Mouse (Mus musculus) myocyte (in vitro differentiated cells): ENCODE measurements around the gene Cnfn. TPM values are rescaled to one million over a fixed set of nuclear protein-coding genes. Genes with fewer than 3 reads are reported as not detected.
A peak's percentile ranks its signal among the peaks of the same experiment; 100 is the strongest.

Source experiments
- H3K27me3 ChIP-seq: one replicate; pipeline ENCODE4 v1.6.1; 2011; ENCODE audit not compliant: control insufficient read depth, insufficient read depth, insufficient read length
- H3K36me3 ChIP-seq: one replicate; pipeline ENCODE4 v1.6.1; 2011; ENCODE audit not compliant: control insufficient read depth, insufficient read depth
- H3K4me2 ChIP-seq: one replicate; pipeline ENCODE4 v1.6.1; 2011; ENCODE audit warnings: low read depth, control low read depth
- H3K4me3 ChIP-seq: one replicate; pipeline ENCODE4 v1.5.1; 2011; ENCODE audit warnings: mild to moderate bottlenecking, control low read depth, moderate library complexity
- H3K79me2 ChIP-seq: one replicate; pipeline ENCODE4 v1.6.1; 2011; ENCODE audit not compliant: control insufficient read depth, insufficient read depth
- H3ac ChIP-seq: one replicate; pipeline ENCODE4 v1.6.1; 2011; ENCODE audit not compliant: control insufficient read depth, insufficient read length
- CEBPB ChIP-seq: IDR thresholded peaks from 2 replicates; pipeline ENCODE4 v1.6.1; 2011; ENCODE audit warnings: mild to moderate bottlenecking, moderate library complexity; ENCODE audit not compliant: poor library complexity, insufficient read depth, severe bottlenecking
- E2F4 ChIP-seq: IDR thresholded peaks from one replicate; pipeline ENCODE4 v1.6.1; 2011; ENCODE audit warnings: mild to moderate bottlenecking, control low read depth, moderate library complexity; ENCODE audit not compliant: insufficient read depth
- MAX ChIP-seq: IDR thresholded peaks from one replicate; pipeline ENCODE4 v1.6.1; 2011; ENCODE audit warnings: low read depth, mild to moderate bottlenecking, control low read depth
- MYOD1 ChIP-seq, 3 experiments: IDR thresholded peaks; one replicate each; pipeline ENCODE4 v1.6.1; 2011; ENCODE audit warnings: control low read depth in 2 of 3, low read depth in 2 of 3, mild to moderate bottlenecking in 2 of 3, moderate library complexity in 1 of 3; ENCODE audit not compliant: insufficient read length in 2 of 3, control insufficient read depth in 1 of 3
- MYOG ChIP-seq, 3 experiments: IDR thresholded peaks; one replicate each; pipeline ENCODE4 v1.6.1; 2011; ENCODE audit warnings: control low read depth in 2 of 3, low read depth in 2 of 3, mild to moderate bottlenecking in 2 of 3; ENCODE audit not compliant: insufficient read length in 2 of 3, control insufficient read depth in 1 of 3, insufficient read depth in 1 of 3
- POLR2A ChIP-seq: IDR thresholded peaks from one replicate; pipeline ENCODE4 v1.6.1; 2011; ENCODE audit warnings: low read depth, mild to moderate bottlenecking, control low read depth, moderate library complexity; ENCODE audit not compliant: insufficient read length
- POLR2AphosphoS2 ChIP-seq: IDR thresholded peaks from one replicate; pipeline ENCODE4 v1.6.1; 2011; ENCODE audit warnings: low read depth, control low read depth; ENCODE audit not compliant: insufficient read length
- REST ChIP-seq: IDR thresholded peaks from one replicate; pipeline ENCODE4 v1.6.1; 2011; ENCODE audit warnings: mild to moderate bottlenecking, control low read depth, moderate library complexity; ENCODE audit not compliant: insufficient read depth, insufficient read length
- SRF ChIP-seq: IDR thresholded peaks from one replicate; pipeline ENCODE4 v1.6.1; 2011; ENCODE audit warnings: low read depth; ENCODE audit not compliant: control insufficient read depth, insufficient read length
- TCF12 ChIP-seq: IDR thresholded peaks from one replicate; pipeline ENCODE4 v1.6.1; 2011; ENCODE audit warnings: mild to moderate bottlenecking, control low read depth; ENCODE audit not compliant: poor library complexity, insufficient read depth, severe bottlenecking
- TCF3 ChIP-seq: IDR thresholded peaks from one replicate; pipeline ENCODE4 v1.6.1; 2011; ENCODE audit warnings: low read depth, control low read depth; ENCODE audit not compliant: insufficient read length
- USF1 ChIP-seq: IDR thresholded peaks from one replicate; pipeline ENCODE4 v1.6.1; 2011; ENCODE audit warnings: low read depth, mild to moderate bottlenecking, control low read depth, moderate library complexity
- polyA plus RNA-seq: library from polyadenylated mRNA; unstranded; fragments of >200 nt; fragmentation: generic; extraction: Trizol; gene quantifications from one replicate; pipeline ENCODE4 v1.2.1, GENCODE M21; 2012; ENCODE audit warnings: missing spikeins

Gene Cnfn
- polyA plus RNA-seq, 1 experiment: not detected

- Histone ChIP-seq H3K4me2 (peak overlapping the region; percentile 40), H3K79me2 (no peaks in the 10 kb centered on the region), H3K4me3 (no peak overlapping the region), H3K27me3 (no peaks in the 10 kb centered on the region), H3K36me3 (no peaks in the 10 kb centered on the region), H3ac (no peak overlapping the region)
- TF ChIP-seq REST (no peak), POLR2A (no peak), TCF12 (no peak), MYOD1 (IDR thresholded peaks at IDR 0.05; ENCODE audit: control insufficient read depth in 1 of 3, insufficient read length in 2 of 3, low read depth in 2 of 3) (peak in 1 of 3 experiments; percentile 9), TCF3 (no peak)
These were observed 20.7 kb upstream of the Cnfn start for GRCm38 (mm10) chr7:25390054-25390770.

GRCm38 (mm10) chr7:25388916-25389315, 19.4 kb upstream of the Cnfn start:
- TF ChIP-seq TCF3 (no peak), MYOG (IDR thresholded peaks at IDR 0.05; ENCODE audit: control insufficient read depth in 1 of 3, insufficient read depth in 1 of 3, insufficient read length in 2 of 3, low read depth in 2 of 3) (no peak), POLR2AphosphoS2 (no peak), CEBPB (no peak), MAX (no peak)
- H3K27me3 ChIP-seq: no peaks in the 10 kb centered on the region
- H3K4me3 ChIP-seq: no peak overlapping the region
- H3K36me3 ChIP-seq: no peaks in the 10 kb centered on the region
- H3K79me2 ChIP-seq: no peaks in the 10 kb centered on the region
- no peak overlapping the region for H3K4me2 ChIP-seq
- no peak overlapping the region for H3ac ChIP-seq

GRCm38 (mm10) chr7:25387811-25388440, 18.4 kb upstream of the Cnfn start:
- Histone ChIP-seq H3K79me2 (no peaks in the 10 kb centered on the region), H3K4me3 (no peak overlapping the region), H3ac (no peak overlapping the region), H3K4me2 (no peak overlapping the region), H3K36me3 (no peaks in the 10 kb centered on the region), H3K27me3 (no peaks in the 10 kb centered on the region)
- TF ChIP-seq E2F4: no peak
- no peak for TF ChIP-seq USF1
- no peak for TF ChIP-seq POLR2A
- no peak for TF ChIP-seq POLR2AphosphoS2
- TF ChIP-seq MYOG (IDR thresholded peaks at IDR 0.05; ENCODE audit: control insufficient read depth in 1 of 3, insufficient read depth in 1 of 3, insufficient read length in 2 of 3, low read depth in 2 of 3): no peak

- Histone ChIP-seq H3ac (no peak overlapping the region), H3K4me2 (no peak overlapping the region), H3K36me3 (no peaks in the 10 kb centered on the region), H3K79me2 (no peaks in the 10 kb centered on the region), H3K27me3 (no peaks in the 10 kb centered on the region), H3K4me3 (no peak overlapping the region)
- TF ChIP-seq TCF12 (no peak), SRF (no peak), TCF3 (no peak)
These were observed 16.5 kb upstream of the Cnfn start for GRCm38 (mm10) chr7:25385850-25386555.

- Histone ChIP-seq H3ac (no peak overlapping the region), H3K79me2 (no peaks in the 10 kb centered on the region), H3K4me2 (no peak overlapping the region), H3K36me3 (no peaks in the 10 kb centered on the region), H3K27me3 (no peaks in the 10 kb centered on the region), H3K4me3 (no peak overlapping the region)
- TF ChIP-seq TCF3: no peak
- TF ChIP-seq REST: no peak
- TF ChIP-seq E2F4: no peak
- TF ChIP-seq USF1: no peak
- TF ChIP-seq TCF12: no peak
- TF ChIP-seq MYOD1 (IDR thresholded peaks at IDR 0.05; ENCODE audit: control insufficient read depth in 1 of 3, insufficient read length in 2 of 3, low read depth in 2 of 3): no peak
- no peak for TF ChIP-seq MYOG (IDR thresholded peaks at IDR 0.05; ENCODE audit: control insufficient read depth in 1 of 3, insufficient read depth in 1 of 3, insufficient read length in 2 of 3, low read depth in 2 of 3)
- TF ChIP-seq CEBPB: no peak
- no peak for TF ChIP-seq MAX
- no peak for TF ChIP-seq SRF
- TF ChIP-seq POLR2A: no peak
- no peak for TF ChIP-seq POLR2AphosphoS2
These were observed 15.7 kb upstream of the Cnfn start for GRCm38 (mm10) chr7:25385259-25385658.
